Mouse (Mus musculus): Measurements from ENCODE around the gene Gpr101.

Gpr101 gene

GRCm38 (mm10) chrX:57503634-57504033 lies at the start of gene Gpr101:
Gene Gpr101, minus strand, starts transcription at chrX:57503757.
- no peak for DNase-seq (ENCODE audit: low read depth)

GRCm38 (mm10) chrX:57521117-57522095 lies 17.8 kb upstream of the Gpr101 start:
- DNase-seq (ENCODE audit: low read depth), result no peak

- no peak for DNase-seq (ENCODE audit: low read depth)
Measured at GRCm38 (mm10) chrX:57506247-57506646, 2.7 kb upstream of the Gpr101 start.
